ENCODE assay signal across 19 mouse cellular contexts in the genomic region with DNA sequence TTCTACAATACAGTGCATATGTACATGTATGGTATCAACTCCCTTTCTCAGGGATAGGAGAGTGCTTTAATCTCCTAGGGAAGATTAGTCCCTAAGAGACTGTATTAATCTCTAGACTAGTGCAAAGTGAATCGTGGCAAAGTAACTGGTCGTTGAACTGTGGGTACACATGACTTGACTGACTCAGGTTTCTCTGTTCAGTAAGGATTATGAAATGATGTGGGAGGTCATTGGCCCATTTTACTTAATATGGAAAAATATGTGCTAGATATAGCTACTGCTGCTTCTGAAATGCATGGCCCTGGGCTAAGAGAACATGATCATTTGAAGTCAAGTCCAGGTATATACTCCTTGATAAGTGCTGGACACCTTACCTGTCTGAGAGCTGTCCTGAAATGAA. TPM values are rescaled to one million over a fixed set of nuclear protein-coding genes. Genes with fewer than 3 reads are reported as not detected.
"Had no signal": no experiment of that assay in that cellular context is flagged by ENCODE, and none has a peak within 500 bp of the region (broad histone marks: within the 10 kb centered on the region; RNA-seq: fewer than 3 reads in every experiment).

No protein-coding gene starts in this region.

- H3K27ac ChIP-seq: midbrain, embryonic 10.5 days; midbrain, embryonic 12.5 days; neural tube, embryonic 13.5 days; neural tube, embryonic 15.5 days had no signal

- ATAC-seq: midbrain, embryonic 16.5 days had no signal

- H3K9ac ChIP-seq: lung, embryonic 14.5 days; midbrain, embryonic 12.5 days; neural tube, embryonic 13.5 days; neural tube, embryonic 15.5 days had no signal

- H3K27me3 ChIP-seq: midbrain, embryonic 12.5 days; neural tube, embryonic 13.5 days; neural tube, embryonic 15.5 days had no signal

- DNase-seq: lung, embryonic 14.5 days; lung, postnatal 10 days; lung, postnatal 4 days; midbrain, embryonic 14.5 days; retina, postnatal 1 day; right cerebral cortex, adult 18-20 months; right cerebral cortex, postnatal 25 days; right cerebral cortex, postnatal 4 days; spleen, adult 18-20 months; thymus, adult 18-20 months; thymus, postnatal 14 days; thymus, postnatal 36 days had no signal

- H3K36me3 ChIP-seq: midbrain, embryonic 12.5 days had no signal

- H3K4me1 ChIP-seq: midbrain, embryonic 10.5 days; midbrain, embryonic 12.5 days had no signal

- H3K4me2 ChIP-seq: lung, embryonic 14.5 days; midbrain, embryonic 12.5 days; neural tube, embryonic 13.5 days; neural tube, embryonic 15.5 days had no signal

- H3K4me3 ChIP-seq: midbrain, embryonic 10.5 days; midbrain, embryonic 12.5 days; myocyte; neural tube, embryonic 13.5 days; neural tube, embryonic 15.5 days had no signal

- H3K9me3 ChIP-seq: midbrain, embryonic 10.5 days; midbrain, embryonic 12.5 days; neural tube, embryonic 13.5 days; neural tube, embryonic 15.5 days had no signal

RNA-seq across cellular contexts. Expression of gene Gm12216, which starts 24.2 kb away (rescaled TPM):
- polyA plus RNA-seq: neural tube, embryonic 11.5 days had no signal
